Mouse (Mus musculus): ENCODE data around the gene Psma2.

Psma2 gene

DNA sequence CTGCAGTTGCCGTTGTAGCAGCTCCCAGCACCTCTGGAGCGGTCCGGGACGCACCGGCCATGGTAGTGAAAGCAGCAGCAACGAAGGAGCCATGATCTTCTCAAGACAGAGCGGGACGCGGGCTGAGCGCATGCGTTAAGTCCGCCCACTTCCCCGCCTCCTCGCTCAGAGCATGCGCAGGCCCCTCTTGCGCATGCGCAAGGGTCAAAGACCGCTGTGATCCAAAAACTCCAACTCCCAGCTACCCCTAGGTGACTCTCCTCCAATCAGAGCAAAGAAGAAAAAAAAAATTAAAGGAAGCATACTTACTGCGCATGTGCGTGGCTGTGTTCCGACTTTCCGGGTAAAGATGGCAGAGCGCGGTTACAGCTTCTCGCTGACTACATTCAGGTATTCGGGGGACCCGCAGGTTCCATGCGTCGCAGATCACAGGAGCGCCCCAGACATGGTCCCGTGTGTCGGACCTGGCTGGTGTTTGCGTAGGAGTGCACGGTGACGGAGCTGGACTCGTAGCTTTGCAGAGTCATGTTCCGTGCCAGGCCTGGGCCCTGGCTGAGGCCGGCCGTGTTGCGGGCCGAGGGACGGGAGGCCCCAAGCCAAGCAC lies at the start of gene Psma2, which contains the start of gene Mrpl32:
Gene Psma2 (plus strand): TSS at position 315 of the 604 bp plus-strand sequence.
Gene Mrpl32 (minus strand): TSS at position 240 of the 604 bp plus-strand sequence.
- in situ Hi-C loops (cut with MboI, MseI) = loop anchor here (25.0 kb wide), 3 partner anchors 426 to 726 kb away; partner anchors contain the start of gene Tbce

DNA sequence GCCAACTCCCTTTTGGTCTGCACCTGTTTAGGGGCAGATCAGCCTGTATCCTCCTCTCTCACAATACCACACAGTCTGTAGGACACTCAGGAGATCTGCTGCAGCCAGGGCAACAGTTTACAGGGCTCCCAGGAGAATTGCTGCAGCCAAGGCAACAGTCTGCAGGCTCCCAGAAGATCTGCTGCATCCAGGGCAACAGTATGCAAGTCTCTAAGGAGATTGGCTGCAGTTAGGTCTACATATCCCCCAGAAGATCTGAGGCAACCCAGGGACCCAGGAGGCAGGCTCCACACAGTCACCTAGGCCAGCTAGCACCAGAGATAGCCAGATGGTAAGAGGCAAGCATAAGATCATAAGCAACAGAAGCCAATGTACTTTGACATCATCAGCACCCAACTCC lies 38.9 kb upstream of the Psma2 start:
- in situ Hi-C loops (cut with MboI, MseI) = no loop called here

DNA sequence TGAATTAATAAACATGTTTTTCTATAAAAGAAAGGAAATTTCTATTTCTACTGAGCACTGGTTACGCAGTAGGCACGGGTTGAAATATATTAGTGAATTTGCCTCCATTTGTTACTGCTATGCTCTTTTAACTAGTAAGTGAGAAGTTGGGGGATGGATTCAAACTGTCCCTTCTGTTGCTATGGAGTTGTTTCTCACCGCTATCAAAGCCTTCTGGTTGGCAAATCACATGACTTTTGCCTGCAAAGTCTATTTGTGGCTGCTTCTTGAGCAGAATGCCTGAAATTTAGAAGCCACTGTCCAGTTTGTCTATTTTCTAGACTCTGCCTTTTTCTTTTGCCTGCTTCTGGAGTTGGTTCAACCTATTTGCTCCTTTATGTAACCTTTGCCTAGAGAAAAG lies 32.6 kb upstream of the Psma2 start:
- in situ Hi-C loops (cut with MboI, MseI) = loop anchor here (5.0 kb wide), 1 partner anchor 228 kb away; no protein-coding TSS in a partner anchor

DNA sequence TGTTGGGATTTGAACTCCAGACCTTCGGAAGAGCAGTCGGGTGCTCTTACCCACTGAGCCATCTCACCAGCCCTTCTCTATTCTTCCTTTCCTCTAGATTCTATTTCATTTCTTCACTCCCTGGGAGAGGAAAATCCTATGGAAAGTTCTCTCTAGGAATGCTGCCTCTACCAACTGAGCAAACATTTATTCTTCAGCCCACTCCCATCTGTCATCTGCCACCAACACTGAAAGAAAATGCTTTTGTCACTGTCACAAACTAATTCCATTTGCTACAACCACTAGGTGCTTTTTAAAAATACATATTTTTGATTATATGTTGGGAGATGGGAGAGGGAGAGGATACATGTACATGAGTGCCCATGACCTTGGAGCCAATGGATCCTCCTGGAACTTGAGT lies 10.3 kb upstream of the Psma2 start:
- in situ Hi-C loops (cut with MboI, MseI) = loop anchor here (25.0 kb wide), 3 partner anchors 415 to 715 kb away; partner anchors contain the start of gene Tbce

DNA sequence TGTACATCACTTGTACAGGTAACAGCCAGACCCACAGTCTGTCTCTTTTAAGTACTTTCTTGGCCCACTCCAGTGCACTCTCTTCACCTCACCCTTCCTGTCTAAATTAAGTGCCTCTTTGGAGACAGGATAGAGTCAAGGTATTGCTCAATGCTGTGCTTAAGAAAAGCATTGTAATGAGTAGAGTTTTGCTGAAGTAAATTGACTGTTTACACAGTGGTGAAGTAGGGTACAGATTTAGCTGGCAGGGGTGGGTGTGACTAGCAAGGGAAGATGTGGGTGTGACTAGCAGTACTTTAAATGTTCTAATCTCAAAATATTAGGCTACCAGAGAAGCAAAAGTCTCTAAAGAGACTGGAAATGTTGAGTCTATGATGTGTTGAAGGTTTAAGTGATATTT lies 5.4 kb upstream of the Psma2 start:
- in situ Hi-C loops (cut with MboI, MseI) = loop anchor here (25.0 kb wide), 3 partner anchors 420 to 720 kb away; partner anchors contain the start of gene Tbce

DNA sequence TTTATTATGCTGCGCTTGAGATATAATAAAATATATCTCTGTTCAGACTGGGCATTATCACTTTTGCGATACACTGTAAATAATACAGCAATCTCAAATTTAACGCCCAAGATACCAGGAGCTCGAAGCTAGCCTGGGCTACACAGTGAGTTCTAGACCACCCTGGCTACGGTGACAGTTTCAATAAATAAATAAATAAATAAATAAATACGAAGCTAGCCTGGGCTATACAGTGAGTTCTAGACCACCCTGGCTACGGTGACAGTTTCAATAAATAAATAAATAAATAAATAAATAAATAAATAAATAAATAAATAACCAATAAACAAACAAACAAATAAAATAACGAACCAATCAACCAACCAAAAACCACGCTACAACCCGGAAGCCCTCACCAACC lies 577 bp upstream of the Psma2 start:
- in situ Hi-C loops (cut with MboI, MseI) = loop anchor here (25.0 kb wide), 3 partner anchors 425 to 725 kb away; partner anchors contain the start of gene Tbce

DNA sequence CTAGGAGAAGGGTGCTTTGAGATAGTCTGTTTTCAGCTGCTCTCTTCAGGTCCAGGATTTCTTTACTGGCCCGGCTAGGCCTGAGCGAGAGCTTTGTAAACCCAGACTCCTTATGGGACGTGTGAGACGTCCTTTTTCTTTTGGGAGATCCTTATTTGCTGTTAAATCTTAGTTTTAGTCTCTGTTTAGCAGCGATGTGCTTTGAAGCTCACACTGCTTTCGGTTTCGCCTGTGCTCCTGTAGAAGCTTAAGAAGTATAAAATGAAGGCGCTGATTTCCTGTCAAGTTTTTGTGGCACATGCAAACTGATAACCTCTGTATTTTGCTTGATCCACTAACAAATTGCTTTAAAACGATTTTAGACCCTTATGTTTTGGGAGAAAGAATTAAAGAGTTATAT lies 513 bp downstream of the Psma2 start:
- in situ Hi-C loops (cut with MboI, MseI) = loop anchor here (25.0 kb wide), 3 partner anchors 426 to 726 kb away; partner anchors contain the start of gene Tbce

DNA sequence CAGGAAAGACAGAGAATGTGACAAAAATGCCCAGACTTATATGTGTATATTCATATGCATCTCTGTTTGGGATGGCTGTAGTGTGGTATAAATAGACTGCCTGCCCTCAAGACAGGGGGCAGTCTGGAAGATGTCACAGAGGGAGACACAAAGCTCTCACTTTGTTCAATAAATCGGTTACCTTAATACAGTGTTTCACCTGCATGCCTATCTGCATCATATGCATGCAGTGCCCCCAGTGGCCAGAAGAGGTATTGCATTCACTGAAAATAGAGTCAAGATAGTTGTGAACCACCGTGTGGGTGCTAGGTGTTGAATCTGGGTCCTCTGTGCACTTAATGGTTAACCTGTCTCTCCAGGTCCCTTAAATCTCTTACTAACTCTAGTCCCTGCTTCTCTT lies 5.7 kb downstream of the Psma2 start:
- in situ Hi-C loops (cut with MboI, MseI) = loop anchor here (25.0 kb wide), 3 partner anchors 431 to 731 kb away; partner anchors contain the start of gene Tbce

DNA sequence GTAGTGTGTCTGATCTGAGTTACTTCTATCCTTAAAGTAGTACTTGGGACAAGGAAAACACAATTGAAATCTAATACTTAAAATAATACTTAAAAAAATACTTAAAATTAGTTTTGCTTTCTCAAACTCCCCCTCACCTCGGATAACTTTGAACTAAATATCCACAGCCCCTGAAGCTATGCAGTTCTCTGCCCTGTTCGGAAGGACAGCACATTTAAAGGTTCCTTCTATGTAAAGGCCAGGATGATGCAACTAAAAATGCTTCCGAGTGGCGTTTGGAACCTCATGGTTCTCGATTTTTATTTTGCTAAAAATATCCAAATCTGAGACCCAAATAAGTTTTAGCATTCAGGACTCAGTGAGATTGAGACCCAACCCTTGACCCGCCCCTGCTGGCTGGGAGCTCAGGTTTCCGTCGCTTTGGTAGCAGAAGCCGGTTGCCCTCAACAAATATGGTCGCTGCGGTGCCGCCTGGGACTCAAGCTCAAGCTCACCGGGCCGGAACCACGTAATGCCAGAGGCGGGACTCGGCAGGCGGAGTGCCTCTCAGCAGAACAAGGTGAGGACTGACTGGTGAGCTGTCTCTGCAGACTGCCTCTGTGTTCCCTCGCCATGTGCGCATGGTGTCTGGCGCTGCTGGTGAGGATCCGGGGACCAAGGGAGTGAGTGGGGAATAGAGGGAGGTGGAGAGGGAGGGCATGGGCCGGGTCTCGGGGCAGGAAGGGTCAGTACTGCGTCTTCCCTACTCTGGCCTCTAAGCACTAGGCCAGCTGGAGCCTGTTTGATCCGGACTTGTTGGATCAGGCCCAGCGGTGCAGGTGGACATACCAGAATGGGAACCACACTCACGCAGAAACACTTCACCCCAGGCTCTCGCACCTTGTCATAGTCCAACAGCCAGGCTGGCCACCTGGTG lies 16.9 kb downstream of the Psma2 start, which contains the start of gene AW209491:
Gene AW209491 (plus strand): TSS at position 429 of the 916 bp plus-strand sequence.
- in situ Hi-C loops (cut with MboI, MseI) = loop anchor here (25.0 kb wide), 1 partner anchor 668 kb away; the partner anchor contains the start of gene B3galnt2

DNA sequence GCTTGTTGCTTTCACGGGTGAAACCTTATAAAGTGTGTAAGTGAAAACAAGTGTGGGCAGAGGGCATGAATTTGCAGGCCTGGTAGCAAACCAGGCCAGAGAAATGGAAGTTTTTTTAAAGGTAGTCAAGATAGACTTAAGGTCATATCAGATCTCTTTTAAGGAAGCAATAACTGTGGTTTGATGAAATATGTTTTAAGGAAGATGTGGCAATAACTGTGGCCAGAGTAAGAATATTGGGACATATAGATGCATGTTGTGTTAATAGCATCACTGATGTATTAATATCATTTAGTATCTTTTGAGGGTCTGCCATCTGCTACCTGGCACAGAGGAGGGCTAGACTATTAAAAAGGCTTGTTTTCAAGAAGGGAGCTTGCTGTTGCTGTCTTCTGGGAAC lies 27.0 kb downstream of the Psma2 start:
- in situ Hi-C loops (cut with MboI, MseI) = loop anchor here (25.0 kb wide), 1 partner anchor 678 kb away; the partner anchor contains the start of gene B3galnt2

DNA sequence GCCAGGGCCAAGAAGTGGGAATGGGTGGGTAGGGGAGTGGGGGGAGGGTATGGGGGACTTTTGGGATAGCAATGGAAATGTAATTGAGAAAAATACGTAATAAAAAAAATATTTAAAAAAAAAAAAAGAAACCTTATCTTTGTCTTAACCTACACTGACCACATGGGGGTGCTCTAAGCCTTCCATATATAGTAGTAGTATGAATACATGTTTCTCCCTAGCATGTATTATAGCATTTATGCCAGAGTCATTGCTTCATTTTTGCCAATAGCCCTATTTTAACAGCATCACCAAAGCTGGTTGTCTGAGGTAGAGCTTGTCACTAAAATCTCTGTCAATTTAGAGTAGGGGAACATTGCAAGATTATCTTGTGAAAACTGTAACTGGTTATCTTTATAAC lies 36.3 kb downstream of the Psma2 start:
- in situ Hi-C loops (cut with MboI, MseI) = loop anchor here (25.0 kb wide), 1 partner anchor 687 kb away; the partner anchor contains the start of gene B3galnt2

DNA sequence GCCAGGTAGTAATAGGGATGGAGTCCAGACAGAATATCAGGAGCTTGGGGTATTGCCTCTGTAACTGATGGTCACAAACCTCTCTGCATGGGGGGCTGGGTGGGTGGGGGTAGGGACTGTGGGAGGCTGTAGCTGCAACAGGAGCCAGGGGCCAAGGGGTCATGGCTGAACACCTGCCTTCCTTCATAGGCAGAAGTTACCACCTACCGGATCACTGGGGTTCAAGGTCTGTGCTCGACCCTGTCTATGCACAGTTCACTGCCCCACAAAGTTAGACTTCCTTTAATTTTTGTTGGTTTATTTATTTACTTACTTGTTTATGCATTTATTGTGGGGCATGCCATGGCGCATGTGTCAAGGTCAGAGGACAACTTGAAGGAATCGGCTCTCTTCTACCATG lies 54.1 kb downstream of the Psma2 start:
- in situ Hi-C loops (cut with MboI, MseI) = no loop called here

DNA sequence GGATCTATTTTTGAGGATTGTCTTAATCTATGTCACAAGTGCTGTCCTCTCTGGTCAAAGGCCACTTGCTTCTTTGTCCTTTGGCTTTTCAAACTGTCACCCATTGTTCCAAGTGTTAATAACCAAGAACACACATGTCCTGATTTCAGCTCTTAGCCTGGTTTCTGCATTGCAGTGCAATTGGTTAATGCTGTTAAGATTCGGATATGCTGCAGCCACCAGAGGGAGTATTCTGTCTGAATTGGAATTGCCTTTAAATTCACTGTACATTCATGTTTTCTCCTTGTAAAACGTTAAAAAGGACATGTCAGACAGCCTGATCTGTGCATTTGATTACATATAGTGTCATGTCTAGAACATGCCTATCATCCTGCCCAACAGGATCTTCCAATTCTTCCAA lies 57.3 kb downstream of the Psma2 start:
- in situ Hi-C loops (cut with MboI, MseI) = no loop called here

DNA sequence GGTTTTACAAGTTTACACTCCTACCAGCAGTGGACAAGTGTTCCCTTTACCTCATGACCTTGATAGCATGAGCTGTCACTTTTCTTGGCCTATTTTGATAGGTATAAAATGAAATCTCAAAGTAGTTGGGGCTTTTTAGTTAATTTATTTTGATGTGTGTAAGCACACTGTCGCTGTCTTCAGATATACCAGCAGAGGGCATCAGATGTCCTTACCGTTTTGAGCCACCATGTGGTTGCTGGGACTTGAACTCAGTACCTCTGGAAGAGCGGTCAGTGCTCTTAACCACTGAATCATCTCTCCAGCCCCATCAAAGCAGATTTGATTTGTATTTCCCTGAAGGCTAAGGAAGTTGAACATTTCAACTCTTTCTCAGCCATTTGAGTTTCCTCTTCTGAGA lies 75.9 kb downstream of the Psma2 start:
- in situ Hi-C loops (cut with MboI, MseI) = no loop called here

DNA sequence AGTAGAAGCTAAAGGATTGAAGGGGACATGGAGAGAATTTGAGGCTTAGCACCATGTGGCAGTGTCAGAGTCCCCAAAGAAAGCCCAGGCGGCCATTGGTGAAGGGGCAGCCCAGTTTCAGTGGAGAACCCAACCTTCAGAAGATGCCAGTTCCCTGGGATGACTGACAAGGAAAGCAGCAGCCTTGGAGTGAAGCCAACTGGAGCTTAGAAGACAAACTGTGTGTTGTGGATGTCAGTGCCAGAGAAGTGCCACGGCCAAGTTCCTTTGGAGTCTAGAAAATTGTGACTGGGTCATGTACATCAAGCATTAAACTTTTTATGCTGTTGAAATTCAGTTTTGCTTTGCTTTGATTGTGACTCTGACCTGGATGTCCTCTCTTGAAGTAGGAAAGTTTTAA lies 103.8 kb downstream of the Psma2 start:
- in situ Hi-C loops (cut with MboI, MseI) = no loop called here

DNA sequence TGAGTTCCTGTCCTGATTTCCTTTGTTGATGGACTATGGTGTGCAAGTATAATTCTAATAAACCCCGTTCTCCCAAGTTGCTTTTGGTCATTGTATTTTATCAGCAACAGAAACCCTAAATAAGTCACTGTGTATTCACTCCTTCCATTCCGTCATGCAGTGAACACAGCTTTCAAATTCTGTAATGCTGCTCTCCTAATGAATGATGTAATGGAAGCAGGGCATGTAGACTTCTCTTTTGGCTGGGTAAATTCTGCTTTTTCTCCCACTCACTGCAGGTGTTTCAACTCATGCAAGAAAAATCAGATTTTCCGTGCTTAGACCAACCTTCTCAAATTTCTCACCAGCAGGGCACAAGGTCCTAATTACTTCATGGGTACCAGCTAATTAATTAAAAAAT lies 104.7 kb downstream of the Psma2 start:
- in situ Hi-C loops (cut with MboI, MseI) = no loop called here

Data from T-helper 1 cell (primary cell).